Mouse (Mus musculus) embryonic facial prominence, embryonic 11.5 days (tissue): ENCODE measurements at regions not wholly inside any gene's neighbourhood (a gene's known extent, or its start where the extent isn't known, plus 50 kb on each side); places are given as distances from the start of the nearest gene placed in this dataset.
"Not testable (repeated sequence)": the region's sequence is repeated elsewhere in the genome, so short reads cannot be mapped to it uniquely, and the experiment has no call there.

Experiments used
- ATAC-seq: fragments of 200-750 bp; cut with Nextera tagmentation; replicated peaks from 2 replicates; pipeline ENCODE4 v1.8.0; 2017; ENCODE audit warnings: low read depth; ENCODE audit not compliant: insufficient number of reproducible peaks, low FRiP score, low TSS enrichment
- DNase-seq: peaks from one replicate; pipeline ENCODE4 v3.0.0-alpha.2; 2015; ENCODE audit warnings: low spot score
- H3K27ac ChIP-seq: fragments of 300-500 bp; sonication (generic); replicated peaks from 2 replicates; pipeline ENCODE4 v1.5.1; 2014; ENCODE audit warnings: mild to moderate bottlenecking, low read depth, low read length, control low read depth
- H3K27me3 ChIP-seq: fragments of 300-500 bp; sonication (generic); 2 replicates; pipeline ENCODE4 v1.6.1; 2014; ENCODE audit warnings: mild to moderate bottlenecking, low read length, moderate library complexity, mixed read lengths; ENCODE audit not compliant: control insufficient read depth, insufficient read depth
- H3K36me3 ChIP-seq: fragments of 300-500 bp; sonication (generic); replicated peaks from 2 replicates; pipeline ENCODE4 v1.6.1; 2014; ENCODE audit warnings: low read depth, mild to moderate bottlenecking, low read length, moderate library complexity, mixed read lengths; ENCODE audit not compliant: control insufficient read depth, insufficient read depth
- H3K4me1 ChIP-seq: fragments of 300-500 bp; sonication (generic); 2 replicates; pipeline ENCODE4 v1.6.1; 2014; ENCODE audit warnings: low read length, mixed read lengths; ENCODE audit not compliant: control insufficient read depth, insufficient read depth
- H3K4me2 ChIP-seq: fragments of 300-500 bp; sonication (generic); 2 replicates; pipeline ENCODE4 v1.6.1; 2014; ENCODE audit warnings: low read depth, mild to moderate bottlenecking, control low read depth, low read length, moderate library complexity
- H3K4me3 ChIP-seq: fragments of 300-500 bp; sonication (generic); 2 replicates; pipeline ENCODE4 v1.5.1; 2014; ENCODE audit warnings: low read depth, low read length, control low read depth
- H3K9ac ChIP-seq: fragments of 300-500 bp; sonication (generic); replicated peaks from 2 replicates; pipeline ENCODE4 v1.6.1; 2014; ENCODE audit warnings: mild to moderate bottlenecking, control low read depth, low read length
- H3K9me3 ChIP-seq: fragments of 300-500 bp; sonication (generic); replicated peaks from 2 replicates; pipeline ENCODE4 v1.6.1; 2016; ENCODE audit warnings: mild to moderate bottlenecking, low read length, inconsistent platforms, mixed read lengths; ENCODE audit not compliant: control insufficient read depth
- WGBS: fragments of 180-500 bp; shearing (Covaris S2); extraction: QIAGEN DNeasy Blood & Tissue Kit; methylation state at CpG from one replicate; pipeline ENCODE4 v1.1.7; 2014; 5-methylcytosine and 5-hydroxymethylcytosine counted together

- H3K4me1 ChIP-seq, result no peaks in the 10 kb centered on the region
- H3K4me3 ChIP-seq, result no peak overlapping the region
- H3K27me3 ChIP-seq, result no peaks in the 10 kb centered on the region
- no peak for ATAC-seq
- H3K9me3 ChIP-seq, result no peaks in the 10 kb centered on the region
- no peak overlapping the region for H3K4me2 ChIP-seq
- peak; percentile 69 for DNase-seq
- H3K27ac ChIP-seq, result no peak overlapping the region
- H3K36me3 ChIP-seq, result no peaks in the 10 kb centered on the region
- no peak overlapping the region for H3K9ac ChIP-seq
Measured at GRCm38 (mm10) chr10:57317067-57317466, 169.1 kb upstream of the Hsf2 start.

GRCm38 (mm10) chr10:57319171-57319570 is 167.0 kb upstream of the Hsf2 start:
- Histone ChIP-seq H3K36me3 (no peaks in the 10 kb centered on the region), H3K9ac (no peak overlapping the region), H3K4me3 (no peak overlapping the region), H3K4me2 (no peak overlapping the region), H3K27me3 (no peaks in the 10 kb centered on the region), H3K27ac (no peak overlapping the region), H3K9me3 (no peaks in the 10 kb centered on the region), H3K4me1 (no peaks in the 10 kb centered on the region)
- no peak for ATAC-seq
- DNase-seq, result no peak
- WGBS, result 62% methylated on average over 2 of the region's 2 CpGs

- no peaks in the 10 kb centered on the region for H3K36me3 ChIP-seq
- no peak overlapping the region for H3K4me3 ChIP-seq
- DNase-seq, result no peak
- H3K4me1 ChIP-seq, result no peaks in the 10 kb centered on the region
- ATAC-seq, result no peak
- no peaks in the 10 kb centered on the region for H3K27me3 ChIP-seq
- no peaks in the 10 kb centered on the region for H3K9me3 ChIP-seq
- no peak overlapping the region for H3K27ac ChIP-seq
- no peak overlapping the region for H3K9ac ChIP-seq
- WGBS, result 90% methylated on average over 2 of the region's 2 CpGs
- no peak overlapping the region for H3K4me2 ChIP-seq
Measured at GRCm38 (mm10) chr10:57322717-57323424, 163.3 kb upstream of the Hsf2 start.

- ATAC-seq, result no peak
Measured at GRCm38 (mm10) chr10:57324226-57324625, 162.0 kb upstream of the Hsf2 start.

GRCm38 (mm10) chr10:57362781-57363180 is 123.4 kb upstream of the Hsf2 start:
- 91% methylated on average over 1 of the region's 1 CpGs for WGBS
- not testable (repeated sequence) for DNase-seq, H3K9me3 ChIP-seq, H3K4me1 ChIP-seq, H3K9ac ChIP-seq, ATAC-seq, H3K36me3 ChIP-seq, H3K4me3 ChIP-seq, H3K27me3 ChIP-seq, H3K4me2 ChIP-seq, H3K27ac ChIP-seq

More at GRCm38 (mm10) chr10:57324226-57324625, 162.0 kb upstream of the Hsf2 start:
- no peak overlapping the region for H3K4me2 ChIP-seq
- no peaks in the 10 kb centered on the region for H3K27me3 ChIP-seq
- H3K9ac ChIP-seq, result no peak overlapping the region
- DNase-seq, result no peak
- H3K27ac ChIP-seq, result no peak overlapping the region
- 74% methylated on average over 1 of the region's 1 CpGs for WGBS
- H3K4me3 ChIP-seq, result no peak overlapping the region
- no peaks in the 10 kb centered on the region for H3K4me1 ChIP-seq
- H3K9me3 ChIP-seq, result no peaks in the 10 kb centered on the region
- no peaks in the 10 kb centered on the region for H3K36me3 ChIP-seq
